Mouse (Mus musculus) hematopoietic stem cell, adult 5-6 weeks (primary cell): ENCODE measurements around the gene Snx7. TPM values are rescaled to one million over a fixed set of nuclear protein-coding genes. Genes with fewer than 3 reads are reported as not detected.

Experiments used
- ATAC-seq, 2 experiments: fragments of 125-278 bp in 1 of 2; replicated peaks in 1 of 2; 2 replicates each; pipeline ENCODE4 v1.8.0; 2016 to 2017; ENCODE audit warnings: inconsistent platforms in 2 of 2, mild to moderate bottlenecking in 2 of 2, moderate number of reproducible peaks in 2 of 2, low read depth in 1 of 2, moderate TSS enrichment in 1 of 2; ENCODE audit not compliant: low FRiP score in 2 of 2, poor library complexity in 2 of 2, severe bottlenecking in 2 of 2, insufficient read depth in 1 of 2, low TSS enrichment in 1 of 2
- total RNA-seq: library from RNA; stranded (forward); fragments of 172-1452, 232-1000 nt; gene quantifications from 2 replicates; pipeline ENCODE4 v1.2.3, GENCODE M21; 2017

The Snx7 gene
- total RNA-seq, 1 experiment from 2014 or later = 16.9 TPM

DNA sequence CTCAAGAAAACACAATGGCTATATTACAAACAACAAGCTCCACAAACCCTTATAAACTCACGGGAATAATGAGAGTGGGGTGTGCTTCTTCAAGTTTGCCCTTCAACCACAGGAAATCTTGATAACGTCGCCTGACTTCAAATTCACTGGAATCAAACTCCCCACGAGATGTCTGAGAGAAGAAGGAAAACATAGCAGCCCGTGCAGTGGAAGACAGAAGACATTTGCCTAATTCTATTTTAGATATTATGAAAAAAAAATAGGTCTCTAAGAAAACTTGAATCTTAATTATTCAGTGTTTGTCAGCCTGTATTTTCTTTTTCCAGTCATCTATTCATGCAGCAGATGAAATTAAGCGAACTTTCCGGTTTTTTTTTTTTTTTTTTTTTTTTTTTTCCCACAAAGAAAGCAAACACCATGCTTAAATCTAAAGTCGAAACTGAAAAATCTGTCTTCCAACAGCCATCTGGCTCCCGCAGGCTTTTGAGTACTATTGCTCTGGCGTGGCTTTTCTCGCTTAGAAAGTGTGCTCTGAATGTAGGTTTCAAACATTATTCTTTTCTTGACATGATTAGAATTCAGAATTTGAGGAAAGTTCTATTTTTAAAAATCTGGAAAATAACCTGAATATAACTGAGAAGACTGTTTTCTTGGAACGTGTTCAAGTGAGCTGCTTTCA is 28.7 kb downstream of the Snx7 start:
- ATAC-seq = no peak

- no peak for ATAC-seq
These were observed 30.7 kb downstream of the Snx7 start for GRCm38 (mm10) chr3:117838020-117838419.

- ATAC-seq = no peak
These were observed 42.1 kb downstream of the Snx7 start for GRCm38 (mm10) chr3:117826486-117827200.

GRCm38 (mm10) chr3:117823218-117823617 is 45.5 kb downstream of the Snx7 start:
- ATAC-seq = no peak

GRCm38 (mm10) chr3:117817635-117818034 is 51.1 kb downstream of the Snx7 start:
- ATAC-seq = no peak

GRCm38 (mm10) chr3:117814218-117814617 is 54.5 kb downstream of the Snx7 start:
- no peak for ATAC-seq

DNA sequence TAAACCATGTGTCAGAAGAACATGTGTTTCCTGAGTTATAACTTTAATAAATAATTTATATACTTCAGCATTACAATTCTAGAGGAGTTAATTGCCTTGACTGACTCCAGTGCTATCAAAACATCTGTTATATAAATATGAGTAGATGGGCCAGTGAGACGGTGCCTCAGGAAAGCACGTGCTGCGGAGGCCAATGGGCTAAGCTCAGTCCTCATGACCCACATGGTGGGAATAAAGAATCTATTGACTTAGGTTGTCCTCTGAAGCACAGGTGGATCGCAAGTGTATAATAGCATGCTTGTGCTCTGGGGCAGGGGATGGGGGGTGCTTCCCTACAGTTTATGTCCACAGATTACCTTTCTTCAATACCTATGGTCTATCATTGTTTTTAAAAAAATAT is 56.6 kb downstream of the Snx7 start:
- no peak for ATAC-seq

- no peak for ATAC-seq
These were observed 63.0 kb downstream of the Snx7 start for GRCm38 (mm10) chr3:117805782-117806181.

- no peak for ATAC-seq
These were observed 74.2 kb downstream of the Snx7 start for GRCm38 (mm10) chr3:117794501-117794900.

- no peak for ATAC-seq
These were observed 76.8 kb downstream of the Snx7 start for GRCm38 (mm10) chr3:117791951-117792350.

- no peak for ATAC-seq
These were observed 77.5 kb downstream of the Snx7 start for GRCm38 (mm10) chr3:117791273-117791672.

DNA sequence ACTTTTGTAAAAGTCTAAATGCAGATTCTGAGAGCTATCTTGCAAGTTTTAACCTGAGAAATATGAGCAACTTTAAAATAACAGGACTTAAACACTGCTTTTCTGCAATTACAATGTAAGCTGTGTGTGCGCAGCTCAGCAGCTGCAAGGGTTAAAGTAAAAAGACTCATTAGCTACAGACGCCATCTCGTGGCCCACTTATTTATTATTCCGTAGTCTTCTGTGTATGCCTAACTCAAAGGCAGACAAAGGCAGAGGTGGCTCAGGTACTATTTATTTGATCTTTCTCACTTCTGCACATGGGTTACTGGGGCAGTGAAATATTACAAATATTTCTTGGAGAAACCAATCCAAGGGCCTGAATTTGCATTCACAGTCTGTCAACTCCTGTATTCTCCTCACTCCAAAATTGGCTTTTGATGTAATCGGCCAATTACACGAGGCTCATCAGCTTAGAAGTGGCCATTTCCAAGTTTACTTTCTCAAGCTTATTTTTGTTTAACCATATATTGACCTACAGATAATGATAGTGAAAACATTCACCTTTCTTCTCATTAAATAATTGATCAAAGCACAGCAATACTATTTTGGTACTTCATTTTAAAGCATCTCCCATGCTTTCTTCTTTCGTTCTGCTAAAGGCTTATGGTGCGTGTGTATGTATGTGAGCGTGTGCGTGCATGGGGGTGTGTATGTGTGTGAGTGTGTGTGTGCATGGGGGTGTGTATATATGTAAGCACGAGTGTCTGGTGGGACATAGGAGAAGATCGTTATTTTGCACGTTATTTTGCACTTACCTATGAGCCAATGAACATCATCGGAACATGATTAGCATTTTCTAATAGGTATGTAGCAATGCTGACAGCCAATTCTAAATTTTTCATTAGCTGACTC is 79.7 kb downstream of the Snx7 start:
- peak; percentile 42 to 49; a peak in 2 of 4 replicates for ATAC-seq

GRCm38 (mm10) chr3:117787247-117787646 is 81.5 kb downstream of the Snx7 start:
- ATAC-seq = no peak

GRCm38 (mm10) chr3:117752151-117752757 is 116.5 kb downstream of the Snx7 start:
- ATAC-seq = no peak

- no peak for ATAC-seq
These were observed 117.1 kb downstream of the Snx7 start for GRCm38 (mm10) chr3:117751665-117752064.

DNA sequence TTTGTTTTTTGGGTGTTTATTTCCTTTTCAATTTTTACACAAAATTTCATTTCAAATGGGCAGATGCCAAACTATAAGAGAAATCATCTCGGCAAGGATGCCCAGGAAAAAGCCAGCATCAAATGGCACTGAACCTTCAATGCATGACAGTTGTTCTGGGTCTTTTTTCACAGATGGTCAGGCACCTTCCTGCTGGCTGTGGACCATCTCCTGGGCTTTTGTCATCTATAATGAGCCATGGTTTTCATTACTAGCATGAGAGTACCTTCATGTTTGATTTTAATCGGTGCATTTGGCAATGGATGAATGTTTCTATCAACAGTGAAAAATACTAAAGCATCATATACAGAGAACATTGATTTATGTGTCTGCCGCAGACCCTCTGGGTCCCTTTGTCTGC is 119.5 kb downstream of the Snx7 start:
- no peak for ATAC-seq

DNA sequence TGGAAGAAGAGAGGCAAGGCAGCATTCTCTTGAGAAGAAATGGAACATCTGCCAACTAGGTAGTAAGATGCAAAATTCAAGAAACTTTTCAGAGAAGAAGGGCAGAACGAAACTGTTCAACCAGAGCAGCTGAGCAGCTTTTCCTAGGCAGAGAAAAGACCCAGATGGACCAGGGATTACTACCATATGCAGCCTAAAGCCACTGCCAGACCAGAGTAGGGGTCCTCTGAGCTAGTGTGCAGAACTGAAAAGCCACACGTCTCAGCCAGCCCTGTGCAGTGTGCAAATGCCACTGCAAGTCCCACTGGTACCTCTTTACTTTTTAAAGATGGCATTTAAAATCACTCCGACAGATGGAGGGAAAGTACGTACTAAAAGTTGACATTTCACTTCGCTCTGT is 129.0 kb downstream of the Snx7 start:
- no peak for ATAC-seq

DNA sequence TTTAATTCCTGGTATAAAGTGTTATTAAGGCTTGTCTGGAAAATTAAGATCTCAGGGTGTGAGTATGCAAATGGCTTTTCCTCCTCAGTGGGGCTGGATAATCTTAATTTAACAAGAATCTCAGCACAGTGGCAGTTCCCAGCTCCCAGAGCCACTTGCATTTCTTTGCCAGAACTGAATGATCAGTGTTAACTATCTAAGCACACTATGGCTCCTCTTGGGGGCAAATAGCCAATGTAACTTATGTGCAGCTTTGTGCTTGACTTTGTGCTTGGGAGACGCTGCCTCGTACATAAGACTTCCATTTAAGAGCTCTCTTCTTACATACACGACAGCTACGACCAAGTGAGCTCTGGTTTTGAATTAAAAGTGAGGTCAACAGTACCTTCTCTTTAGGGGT is 136.1 kb downstream of the Snx7 start:
- ATAC-seq = no peak
